Mouse (Mus musculus): Measurements from ENCODE around the gene Ngp.

The Ngp gene

GRCm38 (mm10) chr9:110436041-110436440, 16.5 kb downstream of the Ngp start:
- DNase-seq (ENCODE audit: low spot score in 2 of 2), result no peak

- DNase-seq (ENCODE audit: low spot score in 2 of 2), result no peak
Observed at GRCm38 (mm10) chr9:110440049-110440448, 20.5 kb downstream of the Ngp start.

GRCm38 (mm10) chr9:110440559-110440958, 21.0 kb downstream of the Ngp start:
- DNase-seq (ENCODE audit: low spot score in 2 of 2), result no peak

GRCm38 (mm10) chr9:110448356-110448755, 28.8 kb downstream of the Ngp start:
- no peak for DNase-seq (ENCODE audit: low spot score in 2 of 2)

GRCm38 (mm10) chr9:110448857-110449617, 29.5 kb downstream of the Ngp start:
- peak; percentile 51 to 85 for DNase-seq (ENCODE audit: low spot score in 2 of 2)

GRCm38 (mm10) chr9:110452523-110452922, 33.0 kb downstream of the Ngp start:
- DNase-seq (ENCODE audit: low spot score in 2 of 2), result no peak

GRCm38 (mm10) chr9:110457926-110458325, 38.4 kb downstream of the Ngp start:
- DNase-seq (ENCODE audit: low spot score in 2 of 2), result no peak

GRCm38 (mm10) chr9:110459145-110459727, 39.7 kb downstream of the Ngp start:
- no peak for DNase-seq (ENCODE audit: low spot score in 2 of 2)

- DNase-seq (ENCODE audit: low spot score in 2 of 2), result no peak
Observed at GRCm38 (mm10) chr9:110460884-110461815, 41.6 kb downstream of the Ngp start.

GRCm38 (mm10) chr9:110462321-110462720, 42.8 kb downstream of the Ngp start:
- DNase-seq (ENCODE audit: low spot score in 2 of 2), result no peak

GRCm38 (mm10) chr9:110463983-110464591, 44.5 kb downstream of the Ngp start:
- DNase-seq (ENCODE audit: low spot score in 2 of 2), result no peak

- DNase-seq (ENCODE audit: low spot score in 2 of 2), result no peak
Observed at GRCm38 (mm10) chr9:110465336-110465735, 45.8 kb downstream of the Ngp start.

GRCm38 (mm10) chr9:110466179-110466578, 46.6 kb downstream of the Ngp start:
- no peak for DNase-seq (ENCODE audit: low spot score in 2 of 2)
